Mouse (Mus musculus) intestine, embryonic 16.5 days (tissue): ENCODE results near the gene Gbp8. TPM values are rescaled to one million over a fixed set of nuclear protein-coding genes. Genes with fewer than 3 reads are reported as not detected.
"Not testable (repeated sequence)": the region's sequence is repeated elsewhere in the genome, so short reads cannot be mapped to it uniquely, and the experiment has no call there.

Source experiments
- ATAC-seq: fragments of 200-750 bp; cut with Nextera tagmentation; 2 replicates; pipeline ENCODE4 v1.8.0; 2017; ENCODE audit warnings: moderate TSS enrichment, moderate library complexity
- H3K27ac ChIP-seq: fragments of 300-500 bp; sonication (generic); 2 replicates; pipeline ENCODE4 v1.5.1; 2014; ENCODE audit warnings: mild to moderate bottlenecking, low read length
- H3K27me3 ChIP-seq: fragments of 300-500 bp; sonication (generic); replicated peaks from 2 replicates; pipeline ENCODE4 v1.6.1; 2014; ENCODE audit warnings: low read length, control low read depth, mixed read lengths; ENCODE audit not compliant: control insufficient read depth, insufficient read depth
- H3K36me3 ChIP-seq: fragments of 300-500 bp; sonication (generic); 2 replicates; pipeline ENCODE4 v1.6.1; 2014; ENCODE audit warnings: low read length, control low read depth; ENCODE audit not compliant: control insufficient read depth, insufficient read depth
- H3K4me1 ChIP-seq: fragments of 300-500 bp; sonication (generic); 2 replicates; pipeline ENCODE4 v1.6.1; 2014; ENCODE audit warnings: low read length, control low read depth, mixed read lengths; ENCODE audit not compliant: control insufficient read depth, insufficient read depth
- H3K4me2 ChIP-seq: fragments of 300-500 bp; sonication (generic); 2 replicates; pipeline ENCODE4 v1.6.1; 2014; ENCODE audit warnings: low read depth, low read length, control low read depth
- H3K4me3 ChIP-seq: fragments of 300-500 bp; sonication (generic); 2 replicates; pipeline ENCODE4 v1.5.1; 2014; ENCODE audit warnings: mild to moderate bottlenecking, low read length
- H3K9ac ChIP-seq: fragments of 300-500 bp; sonication (generic); 2 replicates; pipeline ENCODE4 v1.6.1; 2014; ENCODE audit warnings: low read depth, low read length
- H3K9me3 ChIP-seq: fragments of 300-500 bp; sonication (generic); 2 replicates; pipeline ENCODE4 v1.6.1; 2016; ENCODE audit warnings: low read length, control low read depth; ENCODE audit not compliant: control insufficient read depth
- WGBS: fragments of 180-500 bp; shearing (Covaris S2); extraction: QIAGEN DNeasy Blood & Tissue Kit; methylation state at CpG from one replicate; pipeline ENCODE4 v1.1.7; 2014; 5-methylcytosine and 5-hydroxymethylcytosine counted together
- polyA plus RNA-seq: library from polyadenylated mRNA; unstranded; fragments of >200 nt; fragmentation: Nextera tagmentation; extraction: Ambion mirVana; gene quantifications from 2 replicates; pipeline ENCODE4 v1.2.1, GENCODE M21; 2015

The Gbp8 gene
- 2.2 and 2.3 TPM in 2 replicates for polyA plus RNA-seq

DNA sequence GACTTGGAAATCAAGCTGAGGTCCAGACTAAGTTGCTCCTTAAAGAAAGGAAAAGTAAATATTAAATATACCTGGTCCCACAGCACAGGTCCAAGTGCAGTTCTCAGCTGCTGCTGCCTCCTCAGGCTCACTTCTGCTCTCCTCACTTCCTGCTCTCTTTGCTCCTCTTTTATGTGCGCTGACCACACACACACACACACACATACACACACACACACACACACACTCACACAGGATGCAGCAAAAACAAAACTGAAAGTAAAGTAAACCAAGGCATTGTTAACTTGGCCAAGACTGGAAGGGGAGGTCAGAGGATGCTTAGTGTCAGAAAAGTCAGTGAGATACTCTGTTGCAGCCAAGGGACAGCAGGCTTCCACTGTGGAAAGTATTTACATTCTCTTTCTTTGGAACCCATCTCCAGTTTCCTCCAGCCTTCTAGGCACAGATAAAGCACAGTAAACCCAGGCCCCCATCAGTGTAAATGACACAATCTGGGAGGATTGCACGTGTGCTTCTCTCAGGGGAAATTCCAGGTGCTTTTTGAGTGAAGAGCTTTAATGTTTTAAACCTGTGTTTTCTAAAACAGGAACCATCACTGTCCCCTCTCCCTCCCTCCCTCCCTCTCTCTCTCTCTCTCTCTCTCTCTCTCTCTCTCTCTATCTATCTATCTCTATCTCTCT lies at the start of gene Gbp8, which contains the start of the genes Gbp9 and Gbp4:
Gene Gbp8, minus strand, starts transcription at position 132 of the 680 bp plus-strand sequence.
Gene Gbp9, minus strand, starts transcription at position 131 of the 680 bp plus-strand sequence.
Gene Gbp4, minus strand, starts transcription at position 178 of the 680 bp plus-strand sequence.
- not testable (repeated sequence) for H3K9ac ChIP-seq, H3K4me1 ChIP-seq, H3K9me3 ChIP-seq, H3K27ac ChIP-seq, H3K4me3 ChIP-seq, H3K4me2 ChIP-seq, H3K36me3 ChIP-seq, H3K27me3 ChIP-seq
- WGBS: 14% methylated on average over 2 of the region's 2 CpGs
- peak; percentile 28 for ATAC-seq

DNA sequence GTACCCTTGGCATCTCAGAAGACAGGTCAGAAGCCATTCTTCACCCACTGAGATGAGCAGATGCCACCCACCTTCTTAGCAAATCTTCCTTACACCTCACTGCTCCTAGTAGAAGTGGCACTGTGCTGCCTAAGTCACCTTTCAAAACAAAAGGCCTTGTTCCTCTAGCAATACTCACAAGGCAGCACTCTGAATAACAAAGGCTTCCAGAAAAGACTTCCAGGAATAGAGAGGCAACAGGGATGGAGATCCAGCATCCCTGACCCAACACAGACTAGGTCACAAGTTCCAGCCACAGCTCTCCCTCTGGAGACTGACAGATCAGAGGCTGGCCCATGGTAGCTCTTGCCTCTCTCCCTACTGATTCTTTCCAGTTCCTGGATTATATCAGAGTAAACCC lies 42.1 kb upstream of the Gbp8 start:
- Histone ChIP-seq H3K9ac (no peak overlapping the region), H3K4me3 (no peak overlapping the region), H3K27me3 (no peaks in the 10 kb centered on the region), H3K36me3 (no peaks in the 10 kb centered on the region), H3K4me1 (no peaks in the 10 kb centered on the region), H3K27ac (no peak overlapping the region), H3K9me3 (no peaks in the 10 kb centered on the region), H3K4me2 (no peak overlapping the region)
- no peak for ATAC-seq

GRCm38 (mm10) chr5:105156582-105156981 lies 17.2 kb upstream of the Gbp8 start:
- Histone ChIP-seq H3K27me3 (no peaks in the 10 kb centered on the region), H3K9me3 (no peaks in the 10 kb centered on the region), H3K9ac (no peak overlapping the region), H3K4me1 (no peaks in the 10 kb centered on the region), H3K4me3 (no peak overlapping the region), H3K27ac (no peak overlapping the region), H3K4me2 (no peak overlapping the region), H3K36me3 (no peaks in the 10 kb centered on the region)
- ATAC-seq: no peak
- 82% methylated on average over 5 of the region's 5 CpGs for WGBS

GRCm38 (mm10) chr5:105154049-105154448 lies 14.7 kb upstream of the Gbp8 start:
- Histone ChIP-seq H3K9ac (no peak overlapping the region), H3K36me3 (no peaks in the 10 kb centered on the region), H3K4me1 (no peaks in the 10 kb centered on the region), H3K4me2 (no peak overlapping the region), H3K27ac (no peak overlapping the region), H3K27me3 (no peaks in the 10 kb centered on the region), H3K9me3 (no peaks in the 10 kb centered on the region), H3K4me3 (no peak overlapping the region)
- ATAC-seq: no peak

DNA sequence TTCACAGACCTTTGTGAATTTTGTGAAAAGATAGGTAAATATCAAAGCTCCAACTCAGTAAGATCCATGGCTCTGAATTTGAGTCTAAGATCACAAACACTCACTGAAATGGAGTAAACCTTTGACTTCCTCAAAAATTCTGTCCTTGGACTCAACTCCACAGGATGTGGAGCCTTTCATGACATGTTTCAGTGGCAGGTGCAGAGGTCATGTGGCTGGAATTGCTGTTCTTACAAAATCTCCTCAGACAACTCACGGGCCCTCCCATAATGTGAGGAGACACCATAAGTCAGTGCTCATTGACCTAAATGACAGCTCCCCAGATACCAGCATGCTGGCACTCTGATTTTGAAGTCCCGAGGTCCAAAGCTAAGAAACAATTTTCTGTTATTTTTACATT lies 8.7 kb upstream of the Gbp8 start:
- WGBS: 68% methylated on average over 2 of the region's 2 CpGs
- ATAC-seq, H3K4me2 ChIP-seq: not testable (repeated sequence)

DNA sequence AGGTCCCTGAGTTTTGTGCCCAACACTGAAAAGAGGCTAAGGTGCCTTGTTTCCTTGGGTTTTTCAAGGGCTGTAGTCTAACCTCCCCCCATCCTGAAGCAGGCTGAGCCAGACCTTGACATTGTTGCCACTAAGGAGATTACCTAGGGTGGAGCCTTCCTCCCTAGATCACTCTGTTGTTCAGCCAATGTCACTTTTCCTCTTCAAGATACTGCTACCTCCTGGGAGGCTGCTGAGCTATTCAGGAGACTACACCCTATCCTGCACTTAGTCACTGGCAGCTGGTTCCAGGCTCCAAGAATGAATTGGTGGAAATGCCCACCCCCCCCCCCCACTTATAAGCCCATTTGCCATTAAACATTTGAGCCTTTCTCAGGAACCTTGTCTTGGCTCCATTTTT lies 7.1 kb upstream of the Gbp8 start:
- no peaks in the 10 kb centered on the region for H3K9me3 ChIP-seq
- H3K27ac ChIP-seq: no peak overlapping the region
- no peaks in the 10 kb centered on the region for H3K27me3 ChIP-seq
- H3K9ac ChIP-seq: no peak overlapping the region
- no peak overlapping the region for H3K4me2 ChIP-seq
- no peak for ATAC-seq
- no peaks in the 10 kb centered on the region for H3K4me1 ChIP-seq
- H3K4me3 ChIP-seq: no peak overlapping the region
- no peaks in the 10 kb centered on the region for H3K36me3 ChIP-seq

More for the DNA sequence above, 8.7 kb upstream of the Gbp8 start:
- H3K27me3 ChIP-seq, H3K9ac ChIP-seq, H3K27ac ChIP-seq, H3K9me3 ChIP-seq, H3K36me3 ChIP-seq, H3K4me3 ChIP-seq, H3K4me1 ChIP-seq: not testable (repeated sequence)

DNA sequence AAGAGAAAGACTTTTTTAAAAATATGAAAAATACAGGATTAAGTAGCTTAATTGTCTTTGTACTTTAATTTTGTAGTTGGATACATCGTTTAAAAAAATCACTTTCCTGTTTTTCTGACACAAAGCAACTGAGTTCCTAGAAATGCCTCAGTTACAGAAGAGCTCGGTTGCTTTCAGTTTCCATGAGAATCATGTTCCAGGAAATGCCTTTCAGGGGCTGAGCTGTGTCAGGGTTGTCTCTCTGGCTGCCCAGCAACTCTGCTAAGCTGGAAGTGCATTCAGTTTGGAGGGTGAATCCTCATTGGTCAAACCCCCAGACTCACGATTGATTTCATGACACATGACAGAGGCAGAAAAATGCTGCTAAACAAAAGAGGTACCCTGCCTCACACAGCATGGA lies 6.4 kb upstream of the Gbp8 start:
- 41% methylated on average over 3 of the region's 3 CpGs for WGBS
- not testable (repeated sequence) for ATAC-seq, H3K27ac ChIP-seq, H3K9me3 ChIP-seq, H3K27me3 ChIP-seq, H3K4me1 ChIP-seq, H3K4me3 ChIP-seq, H3K4me2 ChIP-seq, H3K9ac ChIP-seq, H3K36me3 ChIP-seq

GRCm38 (mm10) chr5:105140089-105140810 lies 910 bp upstream of the Gbp8 start:
- WGBS: 60% methylated on average over 2 of the region's 2 CpGs
- H3K27me3 ChIP-seq, H3K9me3 ChIP-seq, ATAC-seq, H3K36me3 ChIP-seq, H3K9ac ChIP-seq, H3K27ac ChIP-seq, H3K4me1 ChIP-seq, H3K4me2 ChIP-seq, H3K4me3 ChIP-seq: not testable (repeated sequence)

GRCm38 (mm10) chr5:105138906-105139305 lies 434 bp downstream of the Gbp8 start:
- Histone ChIP-seq H3K27me3 (no peaks in the 10 kb centered on the region), H3K4me2 (no peak overlapping the region), H3K27ac (no peak overlapping the region), H3K4me3 (no peak overlapping the region), H3K36me3 (no peaks in the 10 kb centered on the region), H3K4me1 (no peaks in the 10 kb centered on the region), H3K9ac (no peak overlapping the region), H3K9me3 (no peaks in the 10 kb centered on the region)
- WGBS: 68% methylated on average over 1 of the region's 1 CpGs
- no peak for ATAC-seq
